Mouse (Mus musculus) forebrain, embryonic 11.5 days (tissue): ENCODE measurements around the gene Mtm1. TPM values are rescaled to one million over a fixed set of nuclear protein-coding genes. Genes with fewer than 3 reads are reported as not detected.

ENCODE experiments used
- ATAC-seq: fragments of 200-750 bp; cut with Nextera tagmentation; replicated peaks from 2 replicates; pipeline ENCODE4 v1.8.0; 2017; ENCODE audit warnings: moderate TSS enrichment; ENCODE audit not compliant: low FRiP score
- DNase-seq: peaks from one replicate; pipeline ENCODE4 v3.0.0-alpha.2; 2017; ENCODE audit warnings: low spot score
- H3K27ac ChIP-seq: fragments of 300-500 bp; sonication (generic); 2 replicates; pipeline ENCODE4 v1.5.1; 2014; ENCODE audit warnings: low read depth, low read length
- H3K27me3 ChIP-seq: fragments of 300-500 bp; sonication (generic); 2 replicates; pipeline ENCODE4 v1.6.1; 2014; ENCODE audit warnings: mild to moderate bottlenecking, low read length, mixed read lengths; ENCODE audit not compliant: control insufficient read depth, insufficient read depth
- H3K36me3 ChIP-seq: fragments of 300-500 bp; sonication (generic); 2 replicates; pipeline ENCODE4 v1.6.1; 2014; ENCODE audit warnings: mild to moderate bottlenecking, low read length, moderate library complexity, mixed read lengths; ENCODE audit not compliant: control insufficient read depth, insufficient read depth
- H3K4me1 ChIP-seq: fragments of 300-500 bp; sonication (generic); replicated peaks from 2 replicates; pipeline ENCODE4 v1.6.1; 2014; ENCODE audit warnings: low read length, mixed read lengths; ENCODE audit not compliant: control insufficient read depth, insufficient read depth
- H3K4me2 ChIP-seq: fragments of 300-500 bp; sonication (generic); 2 replicates; pipeline ENCODE4 v1.6.1; 2014; ENCODE audit warnings: low read depth, mild to moderate bottlenecking, low read length, moderate library complexity, mixed read lengths; ENCODE audit not compliant: severe bottlenecking
- H3K4me3 ChIP-seq: fragments of 300-500 bp; sonication (generic); 2 replicates; pipeline ENCODE4 v1.5.1; 2014; ENCODE audit warnings: low read depth, low read length
- H3K9ac ChIP-seq: fragments of 300-500 bp; sonication (generic); 2 replicates; pipeline ENCODE4 v1.6.1; 2014; ENCODE audit warnings: low read length
- H3K9me3 ChIP-seq: fragments of 300-500 bp; sonication (generic); 2 replicates; pipeline ENCODE4 v1.6.1; 2016; ENCODE audit warnings: low read length, mixed read lengths; ENCODE audit not compliant: control insufficient read depth
- WGBS: fragments of 180-500 bp; shearing (Covaris S2); extraction: QIAGEN DNeasy Blood & Tissue Kit; methylation state at CpG from one replicate; pipeline ENCODE4 v1.1.7; 2014; 5-methylcytosine and 5-hydroxymethylcytosine counted together
- polyA plus RNA-seq: library from polyadenylated mRNA; unstranded; fragments of >200 nt; fragmentation: Nextera tagmentation; extraction: Ambion mirVana; gene quantifications from 2 replicates; pipeline ENCODE4 v1.2.1, GENCODE M21; 2014

Gene Mtm1
- polyA plus RNA-seq, 1 experiment from 2014 or later = 5.8 TPM

DNA sequence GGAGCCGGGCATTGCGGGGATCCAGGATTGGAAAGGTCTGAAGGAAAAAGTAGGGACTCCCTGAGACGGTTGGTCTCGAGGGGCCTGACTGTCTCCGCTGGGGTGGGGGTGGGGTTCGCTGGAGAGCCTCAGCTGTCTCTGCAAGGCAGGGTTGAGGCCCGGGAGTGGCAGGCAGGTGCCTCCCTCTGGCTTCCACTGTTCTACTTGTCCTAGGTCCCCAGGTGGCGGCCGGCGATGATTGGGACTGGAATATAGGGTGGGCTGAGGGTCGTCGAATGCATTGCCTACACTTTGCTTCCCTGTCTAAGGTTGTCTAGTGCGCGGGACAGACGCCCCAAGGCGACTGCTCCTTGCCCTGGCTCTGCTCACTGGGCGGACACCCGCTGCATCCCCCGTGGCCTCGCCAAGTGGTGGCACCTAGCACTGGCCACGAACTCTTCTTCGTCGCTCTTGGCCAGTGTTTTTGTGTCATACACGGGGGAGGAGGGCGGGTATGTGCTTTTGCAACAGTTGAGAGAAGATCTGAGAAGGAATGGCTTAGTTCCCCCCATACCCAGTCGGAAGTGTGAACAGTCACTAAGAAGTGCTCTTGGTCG is 4.6 kb downstream of the Mtm1 start:
- no peaks in the 10 kb centered on the region for H3K9me3 ChIP-seq
- no peaks in the 10 kb centered on the region for H3K4me1 ChIP-seq
- ATAC-seq (peak; percentile 76), DNase-seq (no peak)
- H3K27ac ChIP-seq = no peak overlapping the region
- no peaks in the 10 kb centered on the region for H3K27me3 ChIP-seq
- peak overlapping the region; percentile 63 for H3K4me2 ChIP-seq
- H3K36me3 ChIP-seq = no peaks in the 10 kb centered on the region
- peak overlapping the region; percentile 40 for H3K4me3 ChIP-seq
- 18% methylated on average over 24 of the region's 27 CpGs for WGBS
- H3K9ac ChIP-seq = peak overlapping the region; percentile 48

DNA sequence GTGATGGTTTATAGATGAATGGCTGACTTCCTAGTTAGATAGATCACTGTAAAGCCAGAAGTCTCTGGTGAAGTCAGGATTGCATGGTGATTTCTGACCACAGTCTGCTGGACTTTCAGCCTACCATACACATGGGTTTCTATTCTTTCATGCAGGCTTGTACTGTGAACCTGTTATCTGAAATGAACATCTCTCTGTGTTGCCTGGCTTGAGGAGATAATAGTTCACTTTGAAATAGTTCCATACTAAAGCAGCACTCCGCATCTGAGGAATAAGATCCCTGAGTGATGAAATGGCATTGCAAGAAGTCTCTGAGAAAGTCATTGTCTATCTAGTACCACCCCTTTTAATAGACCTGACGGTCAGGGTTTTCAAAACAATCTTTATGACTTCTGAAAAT is 6.3 kb downstream of the Mtm1 start:
- no peak for ATAC-seq
- H3K27me3 ChIP-seq = no peaks in the 10 kb centered on the region
- H3K27ac ChIP-seq = no peak overlapping the region
- H3K4me3 ChIP-seq = no peak overlapping the region
- no peaks in the 10 kb centered on the region for H3K4me1 ChIP-seq
- no peaks in the 10 kb centered on the region for H3K36me3 ChIP-seq
- no peak for DNase-seq
- WGBS = 81% methylated on average over 2 of the region's 2 CpGs
- H3K4me2 ChIP-seq = no peak overlapping the region
- H3K9me3 ChIP-seq = no peaks in the 10 kb centered on the region
- no peak overlapping the region for H3K9ac ChIP-seq

DNA sequence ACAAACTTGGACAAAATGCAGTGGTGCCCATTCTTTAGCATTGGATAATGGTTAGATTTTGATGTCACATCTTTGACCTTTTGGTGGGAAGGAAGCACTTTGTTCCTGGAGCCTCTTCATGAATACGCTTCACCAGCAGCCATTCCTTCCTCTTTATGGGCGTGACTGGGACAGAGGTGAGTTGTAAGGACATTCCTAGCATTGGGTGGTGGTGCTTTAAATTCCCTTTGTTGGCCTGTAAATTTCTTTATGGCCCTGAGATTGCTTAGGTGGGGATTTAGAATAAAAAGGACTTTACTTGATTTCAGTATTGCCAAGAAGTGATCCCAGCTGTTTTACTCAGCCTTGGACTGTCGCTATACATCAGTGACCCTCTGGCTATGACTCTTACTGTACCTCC is 8.3 kb downstream of the Mtm1 start:
- no peak for ATAC-seq
- Histone ChIP-seq H3K27me3 (no peaks in the 10 kb centered on the region), H3K4me3 (no peak overlapping the region), H3K9me3 (no peaks in the 10 kb centered on the region), H3K4me2 (no peak overlapping the region), H3K27ac (no peak overlapping the region), H3K36me3 (no peaks in the 10 kb centered on the region), H3K9ac (no peak overlapping the region), H3K4me1 (no peaks in the 10 kb centered on the region)
- 84% methylated on average over 3 of the region's 3 CpGs for WGBS
- no peak for DNase-seq

DNA sequence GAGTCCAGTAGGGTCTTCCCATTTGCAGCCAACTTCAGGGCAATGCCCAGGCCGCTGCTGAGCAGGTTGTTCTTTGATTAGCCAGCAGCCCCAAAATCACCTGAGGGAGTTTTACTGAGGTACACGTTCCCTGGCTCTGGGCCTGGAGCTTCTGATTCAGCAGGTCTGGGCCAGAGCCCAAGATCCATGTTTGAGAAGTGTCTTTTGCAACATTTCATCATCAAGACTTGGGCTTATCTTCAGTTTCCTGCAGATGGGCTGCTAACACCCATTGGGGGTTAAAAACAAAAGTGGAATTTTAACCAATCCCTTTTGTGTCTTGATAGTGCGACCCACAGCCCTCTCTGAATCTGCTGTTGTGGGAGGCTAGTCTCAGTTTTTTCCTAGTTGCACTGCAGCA is 10.3 kb downstream of the Mtm1 start:
- Histone ChIP-seq H3K9me3 (no peaks in the 10 kb centered on the region), H3K27me3 (no peaks in the 10 kb centered on the region)
- WGBS = 72% methylated on average over 3 of the region's 3 CpGs

DNA sequence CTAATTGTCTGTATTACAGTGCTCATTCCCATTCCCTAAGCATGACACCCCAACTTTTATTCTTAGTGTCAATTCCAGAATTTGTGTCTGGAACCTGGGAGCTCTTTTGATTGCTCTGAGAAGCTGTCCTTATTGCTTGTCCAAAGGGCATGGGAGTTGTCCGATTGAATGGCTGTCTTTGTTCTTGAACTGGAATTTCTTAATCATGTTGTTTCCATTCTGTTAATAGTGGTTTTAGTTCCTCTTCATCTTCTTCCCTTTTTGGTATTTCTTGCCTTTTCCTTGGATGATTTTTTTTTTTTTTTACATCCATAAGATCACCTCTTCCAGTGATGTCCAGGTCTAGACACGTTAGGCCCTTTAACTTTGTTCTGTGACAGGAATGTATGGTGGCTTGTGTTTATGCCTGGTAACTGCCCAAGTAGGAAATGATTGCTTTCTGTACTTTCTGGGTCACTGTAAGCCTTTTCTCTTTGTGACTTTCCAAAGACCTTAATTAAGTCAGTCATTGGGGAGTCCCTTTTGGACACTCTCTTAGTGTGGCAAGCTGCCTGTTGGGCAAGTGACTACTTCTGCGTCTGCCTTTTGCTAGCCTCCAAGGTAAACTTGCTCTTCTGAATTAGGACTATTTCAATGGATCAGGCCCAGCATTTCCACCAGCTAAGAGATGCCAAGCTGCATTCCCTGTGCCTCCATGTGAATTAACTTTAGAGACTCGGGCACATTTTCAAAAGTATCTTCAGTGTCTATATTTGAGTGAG is 12.3 kb downstream of the Mtm1 start:
- 83% methylated on average over 4 of the region's 4 CpGs for WGBS
- Histone ChIP-seq H3K27me3 (no peaks in the 10 kb centered on the region), H3K4me2 (no peak overlapping the region), H3K4me1 (no peaks in the 10 kb centered on the region), H3K36me3 (no peaks in the 10 kb centered on the region), H3K9me3 (no peaks in the 10 kb centered on the region), H3K4me3 (no peak overlapping the region), H3K9ac (no peak overlapping the region), H3K27ac (no peak overlapping the region)
- no peak for DNase-seq
- ATAC-seq = no peak

More for the DNA sequence above, 10.3 kb downstream of the Mtm1 start:
- DNase-seq (no peak), ATAC-seq (no peak)
- Histone ChIP-seq H3K9ac (no peak overlapping the region), H3K4me3 (no peak overlapping the region), H3K27ac (no peak overlapping the region), H3K4me2 (no peak overlapping the region), H3K4me1 (no peaks in the 10 kb centered on the region), H3K36me3 (no peaks in the 10 kb centered on the region)

DNA sequence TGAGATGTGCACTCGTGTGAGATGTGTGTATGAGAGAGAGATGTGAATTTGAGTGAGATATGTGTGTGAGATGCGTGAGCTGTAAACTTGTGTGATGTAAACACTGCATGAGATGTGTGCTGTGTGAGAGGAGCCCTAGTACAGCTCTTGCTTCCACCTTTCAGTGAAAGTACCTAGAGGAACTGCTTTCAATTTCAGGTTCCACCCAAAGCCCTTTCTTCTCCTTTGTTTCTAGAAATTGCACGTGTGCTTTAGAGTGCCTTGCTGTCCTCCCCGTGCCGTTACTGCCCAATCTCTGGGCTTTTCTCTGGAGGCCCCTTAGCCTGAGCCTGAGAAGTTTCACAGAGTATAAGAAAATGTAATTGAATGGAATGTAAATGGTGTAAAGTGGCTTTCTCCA is 16.3 kb downstream of the Mtm1 start:
- no peak overlapping the region for H3K9ac ChIP-seq
- H3K4me3 ChIP-seq = no peak overlapping the region
- H3K27ac ChIP-seq = no peak overlapping the region
- DNase-seq (no peak), ATAC-seq (no peak)
- H3K4me2 ChIP-seq = no peak overlapping the region
- 74% methylated on average over 5 of the region's 5 CpGs for WGBS
- no peaks in the 10 kb centered on the region for H3K4me1 ChIP-seq
- no peaks in the 10 kb centered on the region for H3K36me3 ChIP-seq
- H3K27me3 ChIP-seq = no peaks in the 10 kb centered on the region
- H3K9me3 ChIP-seq = no peaks in the 10 kb centered on the region

DNA sequence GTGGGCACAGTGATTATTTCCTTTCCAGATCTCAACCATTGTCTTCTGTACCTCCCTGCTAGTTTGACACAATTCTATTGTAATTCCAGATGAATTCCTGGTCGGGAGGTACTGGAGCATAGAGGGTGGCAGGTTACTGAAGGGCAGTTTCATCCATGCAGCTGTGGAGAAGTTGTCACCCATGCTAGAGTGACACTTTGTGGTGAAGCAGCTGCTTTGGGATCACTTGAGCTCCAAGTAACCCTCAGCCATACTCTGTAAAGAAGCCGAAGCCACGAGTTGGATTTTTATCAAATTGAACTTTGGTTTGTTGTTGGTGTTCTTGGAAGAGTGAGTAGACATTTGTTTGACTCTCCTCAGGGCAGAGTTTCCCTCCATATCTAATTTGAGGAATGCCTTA is 17.6 kb downstream of the Mtm1 start:
- Histone ChIP-seq H3K4me2 (no peak overlapping the region), H3K36me3 (no peaks in the 10 kb centered on the region), H3K27ac (no peak overlapping the region), H3K9me3 (no peaks in the 10 kb centered on the region), H3K9ac (no peak overlapping the region), H3K4me1 (no peaks in the 10 kb centered on the region), H3K4me3 (no peak overlapping the region), H3K27me3 (no peaks in the 10 kb centered on the region)
- 76% methylated on average over 3 of the region's 3 CpGs for WGBS
- DNase-seq = no peak
- no peak for ATAC-seq

DNA sequence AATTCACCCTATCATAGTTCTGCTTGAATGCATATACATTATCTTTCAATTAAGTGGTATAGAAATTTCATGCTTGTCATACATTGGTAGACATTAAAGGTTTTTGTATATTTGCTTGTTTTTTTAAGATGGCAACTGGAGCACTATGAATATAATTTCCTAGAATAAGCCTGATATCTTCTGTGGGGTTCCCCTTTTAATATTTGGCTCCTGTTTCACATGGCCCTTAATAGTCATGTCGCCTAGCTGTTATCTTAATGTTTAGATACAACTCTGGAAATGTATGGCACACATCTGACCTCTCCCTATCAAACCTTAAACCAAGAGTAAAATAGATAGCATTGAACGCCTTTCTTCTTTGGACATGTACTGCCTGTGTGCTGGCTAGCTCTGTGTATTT is 20.3 kb downstream of the Mtm1 start:
- Histone ChIP-seq H3K4me3 (no peak overlapping the region), H3K4me1 (no peaks in the 10 kb centered on the region), H3K9me3 (no peaks in the 10 kb centered on the region), H3K36me3 (no peaks in the 10 kb centered on the region), H3K27me3 (no peaks in the 10 kb centered on the region), H3K4me2 (no peak overlapping the region), H3K9ac (no peak overlapping the region), H3K27ac (no peak overlapping the region)
- DNase-seq (no peak), ATAC-seq (no peak)
- 83% methylated on average over 2 of the region's 2 CpGs for WGBS

DNA sequence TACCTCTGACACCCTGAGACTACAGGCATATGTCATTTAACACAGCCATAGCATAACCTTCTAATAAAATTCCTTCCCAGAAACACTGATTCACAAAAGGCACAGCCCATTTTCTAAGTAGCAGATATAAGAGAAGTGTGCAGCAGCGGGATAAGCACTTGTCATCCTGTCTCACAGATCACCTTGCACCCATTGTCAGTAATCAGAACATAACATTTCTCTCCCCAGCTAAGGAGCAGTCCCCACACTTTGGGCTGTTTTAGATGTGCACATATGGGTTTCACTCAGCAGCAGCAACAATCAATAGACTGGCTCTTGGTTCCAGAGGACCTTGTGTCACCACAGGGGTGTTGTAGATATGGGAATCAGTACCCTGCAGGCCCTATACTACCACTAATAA is 45.9 kb downstream of the Mtm1 start:
- DNase-seq (no peak), ATAC-seq (no peak)
- no peaks in the 10 kb centered on the region for H3K9me3 ChIP-seq
- H3K27me3 ChIP-seq = no peaks in the 10 kb centered on the region
- H3K4me2 ChIP-seq = no peak overlapping the region
- H3K27ac ChIP-seq = no peak overlapping the region
- H3K9ac ChIP-seq = no peak overlapping the region
- 100% methylated on average over 1 of the region's 1 CpGs for WGBS
- no peaks in the 10 kb centered on the region for H3K36me3 ChIP-seq
- H3K4me3 ChIP-seq = no peak overlapping the region
- H3K4me1 ChIP-seq = no peaks in the 10 kb centered on the region
